Mouse (Mus musculus) hindbrain, embryonic 13.5 days (tissue): ENCODE data around the gene Setd3. TPM values are rescaled to one million over a fixed set of nuclear protein-coding genes. Genes with fewer than 3 reads are reported as not detected.

Source experiments
- ATAC-seq: fragments of 200-750 bp; cut with Nextera tagmentation; 2 replicates; pipeline ENCODE4 v1.8.0; 2017; ENCODE audit warnings: moderate TSS enrichment; ENCODE audit not compliant: low FRiP score
- H3K27ac ChIP-seq: fragments of 300-500 bp; sonication (generic); 2 replicates; pipeline ENCODE4 v1.5.1; 2015; ENCODE audit warnings: inconsistent platforms, mild to moderate bottlenecking, moderate library complexity
- H3K27me3 ChIP-seq: fragments of 300-500 bp; sonication (generic); 2 replicates; pipeline ENCODE4 v1.6.1; 2015; ENCODE audit warnings: mild to moderate bottlenecking, inconsistent platforms
- H3K36me3 ChIP-seq: fragments of 300-500 bp; sonication (generic); 2 replicates; pipeline ENCODE4 v1.6.1; 2015; ENCODE audit warnings: mild to moderate bottlenecking, inconsistent platforms
- H3K4me1 ChIP-seq: fragments of 300-500 bp; sonication (generic); replicated peaks from 2 replicates; pipeline ENCODE4 v1.6.1; 2015; ENCODE audit warnings: inconsistent platforms
- H3K4me2 ChIP-seq: fragments of 300-500 bp; sonication (generic); 2 replicates; pipeline ENCODE4 v1.6.1; 2015; ENCODE audit warnings: inconsistent platforms, mild to moderate bottlenecking, moderate library complexity
- H3K4me3 ChIP-seq: fragments of 300-500 bp; sonication (generic); 2 replicates; pipeline ENCODE4 v1.5.1; 2015; ENCODE audit warnings: mild to moderate bottlenecking, inconsistent platforms
- H3K9ac ChIP-seq: fragments of 300-500 bp; sonication (generic); 2 replicates; pipeline ENCODE4 v1.6.1; 2015; ENCODE audit warnings: mild to moderate bottlenecking, inconsistent platforms
- H3K9me3 ChIP-seq: fragments of 300-500 bp; sonication (generic); 2 replicates; pipeline ENCODE4 v1.6.1; 2016; ENCODE audit warnings: inconsistent platforms
- WGBS: fragments of 180-500 bp; shearing (Covaris S2); methylation state at CpG from one replicate; pipeline ENCODE4 v1.1.7; 2015; 5-methylcytosine and 5-hydroxymethylcytosine counted together
- polyA plus RNA-seq: library from polyadenylated mRNA; unstranded; fragments of >200 nt; fragmentation: Nextera tagmentation; extraction: Ambion mirVana; gene quantifications from 2 replicates; pipeline ENCODE4 v1.2.1, GENCODE M21; 2015

Gene Setd3
- 99.7 and 102 TPM in 2 replicates for polyA plus RNA-seq

GRCm38 (mm10) chr12:108179246-108179320 is at the start of gene Setd3:
Gene Setd3, minus strand, starts transcription at chr12:108179314.
- peak within 1 kb of the TSS; percentile 100 for H3K4me3 ChIP-seq

GRCm38 (mm10) chr12:108227527-108227926 is 48.4 kb upstream of the Setd3 start:
- 78% methylated on average over 16 of the region's 16 CpGs for WGBS
- Histone ChIP-seq H3K9me3 (no peaks in the 10 kb centered on the region), H3K9ac (no peak overlapping the region; the same call in 1 of the 2 replicates), H3K36me3 (no peaks in the 10 kb centered on the region), H3K27me3 (no peaks in the 10 kb centered on the region), H3K27ac (no peak overlapping the region), H3K4me1 (peaks cover 90% of the 10 kb centered on the region), H3K4me3 (no peak overlapping the region), H3K4me2 (no peak overlapping the region)
- no peak for ATAC-seq

More at GRCm38 (mm10) chr12:108179246-108179320, at the start of gene Setd3:
- peak within 1 kb of the TSS; percentile 96 for H3K9ac ChIP-seq
- peak within 1 kb of the TSS; percentile 85 for H3K4me2 ChIP-seq
- 0% methylated on average over 9 of the region's 9 CpGs for WGBS
- H3K4me1 ChIP-seq, result peaks cover 32% of the 10 kb centered on the region
- peak within 1 kb of the TSS; percentile 89 for H3K27ac ChIP-seq
- peaks cover 21% of the 10 kb centered on the region for H3K36me3 ChIP-seq
- no peaks in the 10 kb centered on the region for H3K9me3 ChIP-seq
- no peak for ATAC-seq
- H3K27me3 ChIP-seq, result no peaks in the 10 kb centered on the region

GRCm38 (mm10) chr12:108226941-108227340 is 47.8 kb upstream of the Setd3 start:
- H3K4me1 ChIP-seq, result peaks cover 86% of the 10 kb centered on the region
- H3K9me3 ChIP-seq, result no peaks in the 10 kb centered on the region
- H3K27ac ChIP-seq, result no peak overlapping the region
- ATAC-seq, result no peak
- no peaks in the 10 kb centered on the region for H3K36me3 ChIP-seq
- no peak overlapping the region for H3K4me2 ChIP-seq
- no peak overlapping the region for H3K4me3 ChIP-seq
- H3K27me3 ChIP-seq, result no peaks in the 10 kb centered on the region
- WGBS, result 78% methylated on average over 12 of the region's 12 CpGs
- H3K9ac ChIP-seq, result no peak overlapping the region

GRCm38 (mm10) chr12:108226216-108226615 is 47.1 kb upstream of the Setd3 start:
- ATAC-seq, result no peak
- Histone ChIP-seq H3K4me2 (no peak overlapping the region), H3K4me1 (peaks cover 86% of the 10 kb centered on the region), H3K9ac (0 out of 2 replicates have a peak overlapping the region, but pooled peaks have one; percentile 39), H3K4me3 (no peak overlapping the region), H3K27ac (peak overlapping the region; percentile 18; the same call in 1 of the 2 replicates), H3K27me3 (no peaks in the 10 kb centered on the region), H3K9me3 (no peaks in the 10 kb centered on the region), H3K36me3 (no peaks in the 10 kb centered on the region)
- WGBS, result 78% methylated on average over 13 of the region's 13 CpGs

- 63% methylated on average over 7 of the region's 7 CpGs for WGBS
- Histone ChIP-seq H3K27me3 (no peaks in the 10 kb centered on the region), H3K4me1 (peaks cover 86% of the 10 kb centered on the region), H3K4me2 (no peak overlapping the region), H3K9me3 (no peaks in the 10 kb centered on the region), H3K27ac (peak overlapping the region; percentile 18; the same call in 1 of the 2 replicates), H3K9ac (no peak overlapping the region), H3K36me3 (no peaks in the 10 kb centered on the region), H3K4me3 (no peak overlapping the region)
- ATAC-seq, result no peak
These were observed 46.7 kb upstream of the Setd3 start for GRCm38 (mm10) chr12:108225781-108226180.

GRCm38 (mm10) chr12:108223357-108223756 is 44.2 kb upstream of the Setd3 start:
- Histone ChIP-seq H3K27ac (no peak overlapping the region), H3K27me3 (no peaks in the 10 kb centered on the region), H3K4me2 (no peak overlapping the region), H3K4me1 (peaks cover 95% of the 10 kb centered on the region), H3K4me3 (no peak overlapping the region), H3K9me3 (no peaks in the 10 kb centered on the region), H3K36me3 (no peaks in the 10 kb centered on the region), H3K9ac (no peak overlapping the region)
- WGBS, result 27% methylated on average over 7 of the region's 8 CpGs
- ATAC-seq, result no peak

- H3K27ac ChIP-seq, result peak overlapping the region; percentile 92
- H3K4me3 ChIP-seq, result no peak overlapping the region
- no peak overlapping the region for H3K4me2 ChIP-seq
- H3K4me1 ChIP-seq, result peaks cover 95% of the 10 kb centered on the region
- WGBS, result 86% methylated on average over 7 of the region's 7 CpGs
- no peaks in the 10 kb centered on the region for H3K27me3 ChIP-seq
- H3K36me3 ChIP-seq, result no peaks in the 10 kb centered on the region
- no peak for ATAC-seq
- H3K9ac ChIP-seq, result no peak overlapping the region
- H3K9me3 ChIP-seq, result no peaks in the 10 kb centered on the region
These were observed 42.6 kb upstream of the Setd3 start for GRCm38 (mm10) chr12:108221712-108222111.

- Histone ChIP-seq H3K27ac (peak overlapping the region; percentile 92), H3K27me3 (no peaks in the 10 kb centered on the region), H3K36me3 (no peaks in the 10 kb centered on the region), H3K9me3 (no peaks in the 10 kb centered on the region), H3K4me3 (no peak overlapping the region), H3K4me1 (peaks cover 95% of the 10 kb centered on the region), H3K4me2 (no peak overlapping the region), H3K9ac (no peak overlapping the region)
- ATAC-seq, result peak; percentile 17; the same call in 1 of the 2 replicates
- WGBS, result 36% methylated on average over 10 of the region's 10 CpGs
These were observed 42.1 kb upstream of the Setd3 start for GRCm38 (mm10) chr12:108221206-108221605.

- H3K27ac ChIP-seq, result peak overlapping the region; percentile 92
- H3K27me3 ChIP-seq, result no peaks in the 10 kb centered on the region
- H3K4me1 ChIP-seq, result peaks cover 91% of the 10 kb centered on the region
- no peaks in the 10 kb centered on the region for H3K9me3 ChIP-seq
- no peak overlapping the region for H3K9ac ChIP-seq
- H3K4me3 ChIP-seq, result no peak overlapping the region
- 50% methylated on average over 12 of the region's 12 CpGs for WGBS
- H3K4me2 ChIP-seq, result no peak overlapping the region
- no peaks in the 10 kb centered on the region for H3K36me3 ChIP-seq
- ATAC-seq, result peak; percentile 36; the same call in 1 of the 2 replicates
These were observed 41.5 kb upstream of the Setd3 start for GRCm38 (mm10) chr12:108220621-108221020.

- peak overlapping the region; percentile 43 for H3K9ac ChIP-seq
- no peak overlapping the region for H3K4me3 ChIP-seq
- no peaks in the 10 kb centered on the region for H3K27me3 ChIP-seq
- H3K4me2 ChIP-seq, result peak overlapping the region; percentile 25; the same call in 1 of the 2 replicates
- WGBS, result 59% methylated on average over 21 of the region's 21 CpGs
- ATAC-seq, result 0 out of 2 replicates have a peak, but pooled peaks have one; percentile 1
- peak overlapping the region; percentile 92 for H3K27ac ChIP-seq
- no peaks in the 10 kb centered on the region for H3K36me3 ChIP-seq
- no peaks in the 10 kb centered on the region for H3K9me3 ChIP-seq
- peaks cover 89% of the 10 kb centered on the region for H3K4me1 ChIP-seq
These were observed 40.9 kb upstream of the Setd3 start for GRCm38 (mm10) chr12:108219825-108220616.

- Histone ChIP-seq H3K9me3 (no peaks in the 10 kb centered on the region), H3K27ac (peak overlapping the region; percentile 92), H3K9ac (peak overlapping the region; percentile 43; the same call in 1 of the 2 replicates), H3K4me2 (peak overlapping the region; percentile 25; the same call in 1 of the 2 replicates), H3K27me3 (no peaks in the 10 kb centered on the region), H3K4me3 (no peak overlapping the region), H3K4me1 (peaks cover 89% of the 10 kb centered on the region), H3K36me3 (no peaks in the 10 kb centered on the region)
- 39% methylated on average over 15 of the region's 15 CpGs for WGBS
- no peak for ATAC-seq
These were observed 40.0 kb upstream of the Setd3 start for GRCm38 (mm10) chr12:108219163-108219562.

- Histone ChIP-seq H3K9me3 (no peaks in the 10 kb centered on the region), H3K4me1 (peaks cover 91% of the 10 kb centered on the region), H3K4me3 (no peak overlapping the region), H3K27ac (peak overlapping the region; percentile 82), H3K36me3 (no peaks in the 10 kb centered on the region), H3K9ac (no peak overlapping the region), H3K4me2 (no peak overlapping the region), H3K27me3 (no peaks in the 10 kb centered on the region)
- ATAC-seq, result no peak
- WGBS, result 61% methylated on average over 5 of the region's 5 CpGs
These were observed 38.5 kb upstream of the Setd3 start for GRCm38 (mm10) chr12:108217572-108217971.
